Mouse (Mus musculus) MEL (cell line): ENCODE results near the gene Prg4. TPM values are rescaled to one million over a fixed set of nuclear protein-coding genes. Genes with fewer than 3 reads are reported as not detected.

Experiments used
- DNase-seq: peaks from one replicate; pipeline ENCODE4 v3.0.0; 2011; ENCODE audit warnings: low read depth, low spot score
- H3K27ac ChIP-seq: 2 replicates; pipeline ENCODE4 v1.5.1; 2012; ENCODE audit warnings: low read depth, mild to moderate bottlenecking, control low read depth, low read length, moderate library complexity; ENCODE audit not compliant: control insufficient read depth
- H3K27me3 ChIP-seq, 2 experiments: fragments of 150-350 bp in 1 of 2; sonication (generic) in 1 of 2; 2 replicates each; pipeline ENCODE4 v1.6.1; 2012; ENCODE audit warnings: low read length in 2 of 2, mild to moderate bottlenecking in 2 of 2, improper control_type of control experiment in 1 of 2, moderate library complexity in 1 of 2; ENCODE audit not compliant: insufficient read depth in 2 of 2, control insufficient read depth in 1 of 2
- H3K36me3 ChIP-seq, 2 experiments: 2 replicates each; pipeline ENCODE4 v1.6.1; 2012 to 2014; ENCODE audit warnings: low read length in 2 of 2, improper control_type of control experiment in 1 of 2, inconsistent platforms in 1 of 2, mild to moderate bottlenecking in 1 of 2; ENCODE audit not compliant: insufficient read depth in 2 of 2, control insufficient read depth in 1 of 2
- H3K4me1 ChIP-seq, 2 experiments: fragments of 150-350 bp in 1 of 2; sonication (generic) in 1 of 2; 2 replicates each; pipeline ENCODE4 v1.6.1; 2012; ENCODE audit warnings: low read length in 2 of 2, improper control_type of control experiment in 1 of 2, mild to moderate bottlenecking in 1 of 2; ENCODE audit not compliant: insufficient read depth in 2 of 2, control insufficient read depth in 1 of 2
- H3K4me3 ChIP-seq, 2 experiments: fragments of 150-350 bp in 1 of 2; sonication (generic) in 1 of 2; 2 replicates each; pipeline ENCODE4 v1.5.1; 2012; ENCODE audit warnings: low read depth in 2 of 2, low read length in 2 of 2, mild to moderate bottlenecking in 2 of 2, moderate library complexity in 2 of 2, control low read depth in 1 of 2, improper control_type of control experiment in 1 of 2; ENCODE audit not compliant: control insufficient read depth in 1 of 2, insufficient read depth in 1 of 2
- H3K79me2 ChIP-seq: 2 replicates; pipeline ENCODE4 v1.6.1; 2012; ENCODE audit warnings: mild to moderate bottlenecking, low read length, moderate library complexity; ENCODE audit not compliant: control insufficient read depth, poor library complexity, insufficient read depth
- H3K9ac ChIP-seq: 2 replicates; pipeline ENCODE4 v1.6.1; 2012; ENCODE audit warnings: low read depth, mild to moderate bottlenecking, control low read depth, low read length, moderate library complexity; ENCODE audit not compliant: control insufficient read depth, poor library complexity, severe bottlenecking
- H3K9me3 ChIP-seq: fragments of 150-350 bp; sonication (generic); replicated peaks from 2 replicates; pipeline ENCODE4 v1.6.1; 2012; ENCODE audit warnings: mild to moderate bottlenecking, low read length, improper control_type of control experiment, moderate library complexity; ENCODE audit not compliant: insufficient read depth
- BHLHE40 ChIP-seq: IDR thresholded peaks from 2 replicates; pipeline ENCODE4 v1.6.1; 2012; ENCODE audit warnings: low read depth, mild to moderate bottlenecking, inconsistent platforms, low read length, improper control_type of control experiment, borderline replicate concordance
- CHD1 ChIP-seq: IDR thresholded peaks from 2 replicates; pipeline ENCODE4 v1.6.1; 2012; ENCODE audit warnings: low read depth, mild to moderate bottlenecking, inconsistent platforms, low read length, improper control_type of control experiment
- CHD2 ChIP-seq: IDR thresholded peaks from 2 replicates; pipeline ENCODE4 v1.6.1; 2011; ENCODE audit warnings: low read length, improper control_type of control experiment
- CTCF ChIP-seq, 3 experiments: IDR thresholded peaks in 2 of 3; conservative IDR thresholded peaks in 1 of 3; 2 replicates each; pipeline ENCODE4 v1.5.1; 2011 to 2012; ENCODE audit warnings: low read length in 3 of 3, low read depth in 2 of 3, mild to moderate bottlenecking in 2 of 3, improper control_type of control experiment in 1 of 3, inconsistent platforms in 1 of 3, mixed read lengths in 1 of 3, moderate library complexity in 1 of 3; ENCODE audit not compliant: control insufficient read depth in 1 of 3, insufficient read depth in 1 of 3, poor library complexity in 1 of 3, severe bottlenecking in 1 of 3
- E2F4 ChIP-seq: IDR thresholded peaks from 2 replicates; pipeline ENCODE4 v1.6.1; 2011; ENCODE audit warnings: low read depth, low read length, improper control_type of control experiment, borderline replicate concordance
- ELF1 ChIP-seq: IDR thresholded peaks from 2 replicates; pipeline ENCODE4 v1.6.1; 2014; ENCODE audit warnings: low read depth, mild to moderate bottlenecking, inconsistent platforms, low read length, improper control_type of control experiment, moderate library complexity
- ETS1 ChIP-seq: IDR thresholded peaks from 2 replicates; pipeline ENCODE4 v1.6.1; 2012; ENCODE audit warnings: low read depth, mild to moderate bottlenecking, inconsistent platforms, low read length, improper control_type of control experiment, moderate library complexity
- GATA1 ChIP-seq: IDR thresholded peaks from 2 replicates; pipeline ENCODE4 v1.6.1; 2011; ENCODE audit warnings: low read depth, low read length, improper control_type of control experiment
- JUND ChIP-seq: IDR thresholded peaks from 2 replicates; pipeline ENCODE4 v1.6.1; 2011; ENCODE audit warnings: low read depth, mild to moderate bottlenecking, improper control_type of control experiment, low read length
- KAT2A ChIP-seq: conservative IDR thresholded peaks from 2 replicates; pipeline ENCODE4 v1.6.1; 2012; ENCODE audit warnings: low read depth, low read length, improper control_type of control experiment, inconsistent platforms
- MAFK ChIP-seq: IDR thresholded peaks from 2 replicates; pipeline ENCODE4 v1.6.1; 2011; ENCODE audit warnings: low read depth, mild to moderate bottlenecking, low read length, improper control_type of control experiment, borderline replicate concordance
- MAX ChIP-seq: IDR thresholded peaks from 2 replicates; pipeline ENCODE4 v1.6.1; 2011; ENCODE audit warnings: low read length, improper control_type of control experiment
- MAZ ChIP-seq: IDR thresholded peaks from 2 replicates; pipeline ENCODE4 v1.6.1; 2012; ENCODE audit warnings: low read depth, mild to moderate bottlenecking, inconsistent platforms, low read length, improper control_type of control experiment
- MEF2A ChIP-seq: IDR thresholded peaks from 2 replicates; pipeline ENCODE4 v1.6.1; 2014; ENCODE audit warnings: low read depth, mild to moderate bottlenecking, inconsistent platforms, low read length, improper control_type of control experiment; ENCODE audit not compliant: poor library complexity, insufficient replicate concordance, severe bottlenecking; ENCODE audit errors: extremely low read depth
- MYB ChIP-seq: IDR thresholded peaks from 2 replicates; pipeline ENCODE4 v1.6.1; 2011; ENCODE audit warnings: mild to moderate bottlenecking, low read depth, low read length, improper control_type of control experiment
- MYC ChIP-seq: IDR thresholded peaks from 2 replicates; pipeline ENCODE4 v1.6.1; 2011; ENCODE audit warnings: low read depth, mild to moderate bottlenecking, low read length, improper control_type of control experiment, moderate library complexity
- POLR2AphosphoS5 ChIP-seq: IDR thresholded peaks from 2 replicates; pipeline ENCODE4 v1.6.1; 2012; ENCODE audit warnings: low read depth, borderline replicate concordance, mild to moderate bottlenecking, inconsistent platforms, low read length, moderate library complexity, mixed read lengths
- SIN3A ChIP-seq: IDR thresholded peaks from 2 replicates; pipeline ENCODE4 v1.6.1; 2012; ENCODE audit warnings: low read length, improper control_type of control experiment, inconsistent platforms
- SMC3 ChIP-seq: IDR thresholded peaks from 2 replicates; pipeline ENCODE4 v1.6.1; 2011; ENCODE audit warnings: low read depth, low read length, improper control_type of control experiment
- TAL1 ChIP-seq: IDR thresholded peaks from 2 replicates; pipeline ENCODE4 v1.6.1; 2012; ENCODE audit warnings: mild to moderate bottlenecking, inconsistent platforms, low read length, moderate library complexity, mixed read lengths
- TBP ChIP-seq: IDR thresholded peaks from 2 replicates; pipeline ENCODE4 v1.8.0; 2011; ENCODE audit warnings: low read depth, low read length, improper control_type of control experiment
- TCF12 ChIP-seq: IDR thresholded peaks from 2 replicates; pipeline ENCODE4 v1.6.1; 2014; ENCODE audit warnings: low read depth, mild to moderate bottlenecking, inconsistent platforms, low read length, improper control_type of control experiment, moderate library complexity
- USF1 ChIP-seq: IDR thresholded peaks from 2 replicates; pipeline ENCODE4 v1.6.1; 2014; ENCODE audit warnings: low read depth, mild to moderate bottlenecking, inconsistent platforms, low read length, improper control_type of control experiment, moderate library complexity
- USF2 ChIP-seq, 2 experiments: IDR thresholded peaks; 2 replicates each; pipeline ENCODE4 v1.6.1; 2011 to 2012; ENCODE audit warnings: improper control_type of control experiment in 2 of 2, low read length in 2 of 2, borderline replicate concordance in 1 of 2, inconsistent platforms in 1 of 2, low read depth in 1 of 2, mild to moderate bottlenecking in 1 of 2; ENCODE audit not compliant: insufficient read depth in 1 of 2
- ZKSCAN1 ChIP-seq: IDR thresholded peaks from 2 replicates; pipeline ENCODE4 v1.6.1; 2012; ENCODE audit warnings: low read depth, mild to moderate bottlenecking, inconsistent platforms, low read length, improper control_type of control experiment, moderate library complexity
- polyA plus RNA-seq, 2 experiments: library from polyadenylated mRNA; stranded (reverse) in 1 of 2; unstranded in 1 of 2; fragments of >175 nt in 1 of 2; fragments of >200 nt in 1 of 2; gene quantifications; 2 replicates each; pipeline versions ENCODE4 v1.2.1 to v1.2.4; 2012; ENCODE audit warnings: low replicate concordance in 2 of 2, low read depth in 1 of 2; ENCODE audit not compliant: insufficient read length in 2 of 2, insufficient read depth in 1 of 2, missing spikeins in 1 of 2
- total RNA-seq: library from RNA; depleted of rRNA; stranded (reverse); fragments of 300-350 nt; gene quantifications from 2 replicates; pipeline ENCODE4 v1.2.3, GENCODE M21; 2012

Gene Prg4
- total and polyA plus RNA-seq, 3 experiments = 0.19 to 0.42 TPM; not detected in 1

- no peak for DNase-seq
- no peaks in the 10 kb centered on the region for H3K27me3 ChIP-seq
- TF ChIP-seq ETS1 (no peak), ELF1 (no peak), TCF12 (no peak), JUND (no peak), MYC (no peak), BHLHE40 (no peak), MYB (no peak), TBP (no peak), MEF2A (no peak), MAZ (no peak), CTCF (IDR thresholded peaks at IDR 0.05 in 2 of 3, conservative IDR thresholded peaks at IDR 0.05 in 1 of 3; ENCODE audit: control insufficient read depth in 1 of 3, insufficient read depth in 1 of 3, low read depth in 2 of 3, low read length in 3 of 3, poor library complexity in 1 of 3, severe bottlenecking in 1 of 3) (no peak), CHD2 (no peak)
- H3K79me2 ChIP-seq = no peaks in the 10 kb centered on the region; the same call in 1 of the 2 replicates
- H3K27ac ChIP-seq = no peak overlapping the region
- no peaks in the 10 kb centered on the region for H3K4me1 ChIP-seq
- H3K4me3 ChIP-seq = no peak overlapping the region
- H3K9me3 ChIP-seq = no peaks in the 10 kb centered on the region
- peaks cover 0 to 62% of the 10 kb centered on the region in 2 experiments; a peak in 2 of 4 replicates for H3K36me3 ChIP-seq
- no peak overlapping the region for H3K9ac ChIP-seq
These were observed 47.5 kb downstream of the Prg4 start for GRCm38 (mm10) chr1:150418426-150418825.

- TF ChIP-seq USF1 (no peak), SMC3 (no peak), MYB (no peak), KAT2A (no peak), BHLHE40 (no peak), MAZ (no peak), JUND (no peak), MAX (no peak), USF2 (IDR thresholded peaks at IDR 0.05; ENCODE audit: borderline replicate concordance in 1 of 2, insufficient read depth in 1 of 2, low read depth in 1 of 2, low read length in 2 of 2) (no peak), MYC (no peak), TBP (no peak), ZKSCAN1 (no peak), SIN3A (no peak), MAFK (no peak), TAL1 (no peak), CHD1 (no peak), GATA1 (no peak), POLR2AphosphoS5 (no peak), E2F4 (no peak)
- TF ChIP-seq, all 39 proteins: peak for 0
- Histone ChIP-seq H3K27ac (no peak overlapping the region), H3K9me3 (no peaks in the 10 kb centered on the region), H3K4me3 (no peak overlapping the region), H3K4me1 (no peaks in the 10 kb centered on the region), H3K27me3 (no peaks in the 10 kb centered on the region), H3K79me2 (no peaks in the 10 kb centered on the region; the same call in 1 of the 2 replicates), H3K9ac (no peak overlapping the region), H3K36me3 (peaks cover 0 to 66% of the 10 kb centered on the region in 2 experiments; a peak in 3 of 4 replicates)
- no peak for DNase-seq
These were observed 50.0 kb downstream of the Prg4 start for GRCm38 (mm10) chr1:150416006-150416405.
